Comparison of ENCODE assay signal across 8 mouse cellular contexts in genomic region chr7:78990302-78991038, GRCm38 (mm10).
DNase-seq lines count a peak whose midpoint lies in the region; ATAC-seq lines count a peak whose summit lies in the region.

No protein-coding gene starts in this region.

- H3K4me1 ChIP-seq in heart, embryonic 13.5 days, result peaks cover 26% of the 10 kb centered on the region
- peaks cover 12% of the 10 kb centered on the region; the same call in 1 of the 2 replicates for H3K4me1 ChIP-seq in embryonic facial prominence, embryonic 15.5 days
- no peaks in the 10 kb centered on the region for H3K4me1 ChIP-seq in intestine, embryonic 14.5 days (replicated peaks; ENCODE audit: control insufficient read depth, insufficient read depth, low read length)
- peaks cover 3% of the 10 kb centered on the region; the same call in 1 of the 2 replicates for H3K4me1 ChIP-seq in midbrain, embryonic 16.5 days (ENCODE audit: control insufficient read depth, insufficient read depth, low read length)

- peak; percentile 68; the same call in 1 of the 2 replicates for ATAC-seq in heart, embryonic 13.5 days (ENCODE audit: extremely low read depth, insufficient number of reproducible peaks, low FRiP score, low TSS enrichment)
- peak; percentile 89 for ATAC-seq in embryonic facial prominence, embryonic 15.5 days (ENCODE audit: insufficient number of reproducible peaks, low FRiP score, low TSS enrichment, low read depth)
- peak; percentile 74 for ATAC-seq in intestine, embryonic 14.5 days (replicated peaks; ENCODE audit: low FRiP score, low TSS enrichment, low read depth)
- peak; percentile 86 for ATAC-seq in midbrain, embryonic 16.5 days
- ATAC-seq in monocyte, adult 5-6 weeks (replicated peaks; ENCODE audit: insufficient number of reproducible peaks, low FRiP score, low TSS enrichment, poor library complexity, severe bottlenecking), result no peak

- 3% methylated on average over 27 of the region's 27 CpGs for WGBS in heart, embryonic 13.5 days
- 3% methylated on average over 27 of the region's 27 CpGs for WGBS in embryonic facial prominence, embryonic 15.5 days
- 4% methylated on average over 27 of the region's 27 CpGs for WGBS in intestine, embryonic 14.5 days
- 3% methylated on average over 27 of the region's 27 CpGs for WGBS in midbrain, embryonic 16.5 days

- H3K4me3 ChIP-seq in heart, embryonic 13.5 days, result peak overlapping the region; percentile 51
- H3K4me3 ChIP-seq in embryonic facial prominence, embryonic 15.5 days (replicated peaks), result peak overlapping the region; percentile 44
- H3K4me3 ChIP-seq in intestine, embryonic 14.5 days (ENCODE audit: low read depth, low read length), result peak overlapping the region; percentile 32
- H3K4me3 ChIP-seq in midbrain, embryonic 16.5 days (ENCODE audit: low read depth, low read length), result peak overlapping the region; percentile 49

- H3K36me3 ChIP-seq in heart, embryonic 13.5 days, result no peaks in the 10 kb centered on the region
- H3K36me3 ChIP-seq in embryonic facial prominence, embryonic 15.5 days, result no peaks in the 10 kb centered on the region
- no peaks in the 10 kb centered on the region for H3K36me3 ChIP-seq in intestine, embryonic 14.5 days (ENCODE audit: control insufficient read depth, insufficient read depth, low read length)
- no peaks in the 10 kb centered on the region for H3K36me3 ChIP-seq in midbrain, embryonic 16.5 days (ENCODE audit: control insufficient read depth, insufficient read depth, low read length)

- peak overlapping the region; percentile 81 for H3K4me2 ChIP-seq in heart, embryonic 13.5 days
- peak overlapping the region; percentile 79 for H3K4me2 ChIP-seq in embryonic facial prominence, embryonic 15.5 days (replicated peaks)
- H3K4me2 ChIP-seq in intestine, embryonic 14.5 days (ENCODE audit: low read length), result peak overlapping the region; percentile 54
- peak overlapping the region; percentile 87 for H3K4me2 ChIP-seq in midbrain, embryonic 16.5 days (ENCODE audit: low read length)

- peaks cover 24% of the 10 kb centered on the region for H3K27me3 ChIP-seq in heart, embryonic 13.5 days (replicated peaks)
- no peaks in the 10 kb centered on the region for H3K27me3 ChIP-seq in embryonic facial prominence, embryonic 15.5 days
- peaks cover 4% of the 10 kb centered on the region; the same call in 1 of the 2 replicates for H3K27me3 ChIP-seq in intestine, embryonic 14.5 days (replicated peaks; ENCODE audit: control insufficient read depth, insufficient read depth, low read length)
- H3K27me3 ChIP-seq in midbrain, embryonic 16.5 days (ENCODE audit: control insufficient read depth, insufficient read depth, low read depth, low read length), result no peaks in the 10 kb centered on the region

- no peak for DNase-seq in heart, postnatal 36 days
- peak; percentile 36 for DNase-seq in R1 (ENCODE audit: low read depth, low spot score)
- DNase-seq in intestine, embryonic 14.5 days (ENCODE audit: low spot score), result peak; percentile 76
- no peak for DNase-seq in spleen, postnatal 14 days (ENCODE audit: low spot score in 2 of 2)

- intact Hi-C loops in heart, postnatal 36 days (cut with DNase I), result no loop called here

- H3K9ac ChIP-seq in heart, embryonic 13.5 days, result peak overlapping the region; percentile 76
- no peak overlapping the region; the same call in 1 of the 2 replicates for H3K9ac ChIP-seq in embryonic facial prominence, embryonic 15.5 days
- peak overlapping the region; percentile 8; the same call in 1 of the 2 replicates for H3K9ac ChIP-seq in intestine, embryonic 14.5 days (ENCODE audit: low read length)
- H3K9ac ChIP-seq in midbrain, embryonic 16.5 days (ENCODE audit: low read depth, low read length), result peak overlapping the region; percentile 63

- H3K9me3 ChIP-seq in heart, embryonic 13.5 days, result no peaks in the 10 kb centered on the region
- no peaks in the 10 kb centered on the region for H3K9me3 ChIP-seq in embryonic facial prominence, embryonic 15.5 days (replicated peaks)
- no peaks in the 10 kb centered on the region for H3K9me3 ChIP-seq in intestine, embryonic 14.5 days (ENCODE audit: control insufficient read depth, low read length)
- no peaks in the 10 kb centered on the region for H3K9me3 ChIP-seq in midbrain, embryonic 16.5 days (replicated peaks; ENCODE audit: control insufficient read depth, low read length, poor library complexity, severe bottlenecking)

- H3K27ac ChIP-seq in heart, embryonic 13.5 days (replicated peaks), result no peak overlapping the region
- H3K27ac ChIP-seq in embryonic facial prominence, embryonic 15.5 days (replicated peaks), result peak overlapping the region; percentile 72
- no peak overlapping the region for H3K27ac ChIP-seq in intestine, embryonic 14.5 days (ENCODE audit: low read depth)
- H3K27ac ChIP-seq in midbrain, embryonic 16.5 days (ENCODE audit: low read length), result no peak overlapping the region

Comparison
In these comparisons a context has a peak if more than half of its experiments do, and no peak if none do; other contexts are left out.
1. DNase-seq: peak in R1 (single experiment) and intestine, embryonic 14.5 days (single experiment); none in heart, postnatal 36 days (0 of 2) and spleen, postnatal 14 days (0 of 2).
2. Peak in every context shown above with its lines, with median percentiles within 50 percentile points of each other: H3K4me2 ChIP-seq and H3K4me3 ChIP-seq.